Mouse (Mus musculus) lung, adult 2 months (tissue): Measurements from ENCODE around the gene Scamp3.

ENCODE experiments used
- CTCF ChIP-seq: fragments of 200-500 bp; IDR thresholded peaks from 2 replicates; pipeline ENCODE4 v1.5.1; 2011; ENCODE audit warnings: mild to moderate bottlenecking, low read length, control low read depth; ENCODE audit not compliant: insufficient read depth
- POLR2A ChIP-seq: fragments of 200-500 bp; IDR thresholded peaks from 2 replicates; pipeline ENCODE4 v1.6.1; 2011; ENCODE audit warnings: low read depth, mild to moderate bottlenecking, control low read depth, low read length, borderline replicate concordance; ENCODE audit errors: extremely low read depth

DNA sequence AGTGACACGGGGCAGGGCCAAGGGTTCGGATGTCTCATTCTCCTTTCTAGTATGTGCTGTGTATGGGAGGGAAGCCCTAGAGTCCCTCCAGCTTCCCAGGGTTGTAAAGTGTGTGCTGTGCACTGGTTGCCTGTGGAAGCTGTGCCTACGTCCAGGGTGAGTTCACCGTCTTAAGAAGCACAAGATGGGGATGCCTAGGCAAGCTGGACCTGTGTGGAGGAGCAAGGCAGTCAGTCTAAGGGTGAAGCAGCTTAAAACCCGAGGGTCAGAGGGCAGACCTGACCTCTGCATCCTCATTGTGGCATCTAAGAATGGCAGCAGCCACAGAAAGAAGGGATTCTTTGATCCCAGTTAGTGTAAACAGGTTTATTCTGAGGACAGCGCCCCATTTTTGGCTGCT, 31.5 kb downstream of the Scamp3 start:
- TF ChIP-seq POLR2A (no peak), CTCF (no peak)
